Mouse (Mus musculus) E14TG2a.4 (cell line): ENCODE results near the gene Fam155a.

ENCODE experiments used
- CTCF ChIP-seq: conservative IDR thresholded peaks from 2 replicates; pipeline ENCODE4 v1.5.1; 2014; ENCODE audit warnings: low read length
- POU5F1 ChIP-seq: IDR thresholded peaks from 2 replicates; pipeline ENCODE4 v1.6.1; 2014; ENCODE audit warnings: low read length, borderline replicate concordance

GRCm38 (mm10) chr8:9239741-9240140 is 531.2 kb downstream of the Fam155a start:
- no peak for TF ChIP-seq CTCF
- TF ChIP-seq POU5F1 = no peak
